Mouse (Mus musculus) thymus, postnatal 10 days (tissue): ENCODE measurements around the gene Lrrc18.

ENCODE experiments used
- DNase-seq, 2 experiments: peaks; one replicate each; pipeline ENCODE4 v3.0.0; 2021; ENCODE audit warnings: low spot score in 2 of 2

Gene Lrrc18

GRCm38 (mm10) chr14:33045217-33045616 lies 54.0 kb downstream of the Lrrc18 start:
- no peak for DNase-seq

- DNase-seq, result no peak
These were observed 62.3 kb downstream of the Lrrc18 start for GRCm38 (mm10) chr14:33053441-33053840.

GRCm38 (mm10) chr14:33058881-33059660 lies 67.9 kb downstream of the Lrrc18 start:
- DNase-seq, result no peak

- no peak for DNase-seq
These were observed 71.8 kb downstream of the Lrrc18 start for GRCm38 (mm10) chr14:33062996-33063395.
